Mouse (Mus musculus) neural tube, embryonic 15.5 days (tissue): Measurements from ENCODE around the gene Srpk1. TPM values are rescaled to one million over a fixed set of nuclear protein-coding genes. Genes with fewer than 3 reads are reported as not detected.
A peak's percentile ranks its signal among the peaks of the same experiment; 100 is the strongest.

ENCODE experiments used
- ATAC-seq: fragments of 200-750 bp; cut with Nextera tagmentation; 2 replicates; pipeline ENCODE4 v1.8.0; 2017; ENCODE audit warnings: mild to moderate bottlenecking, moderate TSS enrichment, moderate library complexity; ENCODE audit not compliant: low FRiP score
- H3K27ac ChIP-seq: fragments of 300-500 bp; sonication (generic); replicated peaks from 2 replicates; pipeline ENCODE4 v1.5.1; 2015; ENCODE audit warnings: mild to moderate bottlenecking, inconsistent platforms
- H3K27me3 ChIP-seq: fragments of 300-500 bp; sonication (generic); replicated peaks from 2 replicates; pipeline ENCODE4 v1.6.1; 2015; ENCODE audit warnings: inconsistent platforms
- H3K36me3 ChIP-seq: fragments of 300-500 bp; sonication (generic); 2 replicates; pipeline ENCODE4 v1.6.1; 2015; ENCODE audit warnings: inconsistent platforms
- H3K4me1 ChIP-seq: fragments of 300-500 bp; sonication (generic); 2 replicates; pipeline ENCODE4 v1.6.1; 2015; ENCODE audit warnings: inconsistent platforms
- H3K4me2 ChIP-seq: fragments of 300-500 bp; sonication (generic); 2 replicates; pipeline ENCODE4 v1.6.1; 2015; ENCODE audit warnings: inconsistent platforms, mild to moderate bottlenecking, moderate library complexity
- H3K4me3 ChIP-seq: fragments of 300-500 bp; sonication (generic); replicated peaks from 2 replicates; pipeline ENCODE4 v1.5.1; 2015; ENCODE audit warnings: mild to moderate bottlenecking, inconsistent platforms
- H3K9ac ChIP-seq: fragments of 300-500 bp; sonication (generic); replicated peaks from 2 replicates; pipeline ENCODE4 v1.6.1; 2015; ENCODE audit warnings: mild to moderate bottlenecking, inconsistent platforms
- H3K9me3 ChIP-seq: fragments of 300-500 bp; sonication (generic); replicated peaks from 2 replicates; pipeline ENCODE4 v1.6.1; 2016; ENCODE audit warnings: inconsistent platforms
- WGBS: fragments of 180-500 bp; shearing (Covaris S2); methylation state at CpG from one replicate; pipeline ENCODE4 v1.1.7; 2015; ENCODE audit warnings: mixed read lengths; 5-methylcytosine and 5-hydroxymethylcytosine counted together
- polyA plus RNA-seq: library from polyadenylated mRNA; unstranded; fragments of >200 nt; fragmentation: Nextera tagmentation; extraction: Ambion mirVana; gene quantifications from 2 replicates; pipeline ENCODE4 v1.2.1, GENCODE M21; 2015

Srpk1 gene
- polyA plus RNA-seq, 1 experiment from 2014 or later: 85.4 TPM

GRCm38 (mm10) chr17:28609543-28609942, 13.0 kb downstream of the Srpk1 start:
- no peak overlapping the region for H3K4me2 ChIP-seq
- H3K27me3 ChIP-seq: no peaks in the 10 kb centered on the region
- H3K4me3 ChIP-seq: no peak overlapping the region
- H3K9ac ChIP-seq: no peak overlapping the region
- ATAC-seq: no peak
- no peaks in the 10 kb centered on the region for H3K9me3 ChIP-seq
- peaks cover 31% of the 10 kb centered on the region for H3K36me3 ChIP-seq
- H3K4me1 ChIP-seq: 0 out of 2 replicates have a peak, but pooled peaks cover 2% of the 10 kb centered on the region
- no peak overlapping the region for H3K27ac ChIP-seq
- WGBS: 88% methylated on average over 3 of the region's 3 CpGs

DNA sequence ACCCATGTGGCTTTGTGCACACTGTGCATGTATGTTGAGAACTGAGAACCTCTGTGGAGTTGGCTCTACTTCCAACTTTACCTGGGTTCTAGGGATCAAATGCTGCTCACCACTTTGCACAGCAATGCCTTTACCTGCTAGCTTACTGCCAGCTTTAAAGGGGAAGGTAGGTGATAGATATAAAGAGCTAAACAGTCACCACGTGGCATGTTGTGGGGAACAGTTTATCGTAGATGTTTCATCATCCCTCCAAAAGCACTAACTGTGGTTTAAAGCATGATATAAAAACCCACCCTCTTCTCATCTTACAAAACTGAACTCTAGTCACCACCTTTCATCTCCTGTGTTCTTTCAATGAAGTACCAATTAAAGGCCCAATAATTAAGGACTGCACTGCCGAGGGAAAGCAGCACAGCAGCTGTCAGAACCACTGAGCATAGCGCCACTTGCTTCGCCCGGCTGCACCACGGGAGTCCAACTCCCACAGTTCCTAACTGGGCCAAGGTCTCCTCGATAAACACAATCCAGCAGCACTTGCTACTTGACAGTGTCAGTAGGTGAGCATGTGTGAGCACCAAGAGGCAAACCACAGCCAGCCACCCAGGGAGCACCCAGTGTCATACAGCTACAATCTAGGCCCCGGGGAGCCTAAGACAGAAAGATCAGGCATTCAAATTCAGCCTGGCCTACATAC, 20.8 kb downstream of the Srpk1 start:
- Histone ChIP-seq H3K27me3 (no peaks in the 10 kb centered on the region), H3K27ac (no peak overlapping the region), H3K9ac (no peak overlapping the region), H3K4me2 (no peak overlapping the region), H3K4me3 (no peak overlapping the region), H3K36me3 (peaks cover 85% of the 10 kb centered on the region), H3K4me1 (no peaks in the 10 kb centered on the region), H3K9me3 (no peaks in the 10 kb centered on the region)
- 75% methylated on average over 9 of the region's 9 CpGs for WGBS
- no peak for ATAC-seq

- Histone ChIP-seq H3K27ac (no peak overlapping the region), H3K36me3 (peaks cover 86% of the 10 kb centered on the region), H3K9ac (no peak overlapping the region), H3K9me3 (no peaks in the 10 kb centered on the region), H3K4me2 (no peak overlapping the region), H3K4me3 (no peak overlapping the region), H3K27me3 (no peaks in the 10 kb centered on the region), H3K4me1 (no peaks in the 10 kb centered on the region)
- 91% methylated on average over 5 of the region's 5 CpGs for whole genome bisulfite sequencing
- ATAC-seq: no peak
These were observed 21.7 kb downstream of the Srpk1 start for GRCm38 (mm10) chr17:28600780-28601179.

GRCm38 (mm10) chr17:28593965-28594364, 28.5 kb downstream of the Srpk1 start:
- no peaks in the 10 kb centered on the region for H3K9me3 ChIP-seq
- no peaks in the 10 kb centered on the region for H3K4me1 ChIP-seq
- H3K27me3 ChIP-seq: no peaks in the 10 kb centered on the region
- H3K27ac ChIP-seq: no peak overlapping the region
- no peak overlapping the region for H3K9ac ChIP-seq
- WGBS: 72% methylated on average over 4 of the region's 4 CpGs
- no peak overlapping the region for H3K4me2 ChIP-seq
- peaks cover 80% of the 10 kb centered on the region for H3K36me3 ChIP-seq
- H3K4me3 ChIP-seq: no peak overlapping the region
- ATAC-seq: no peak

- Histone ChIP-seq H3K27me3 (no peaks in the 10 kb centered on the region), H3K9me3 (no peaks in the 10 kb centered on the region), H3K4me2 (no peak overlapping the region), H3K4me3 (no peak overlapping the region), H3K9ac (no peak overlapping the region), H3K27ac (no peak overlapping the region), H3K4me1 (no peaks in the 10 kb centered on the region), H3K36me3 (peaks cover 81% of the 10 kb centered on the region)
- ATAC-seq: no peak
- 25% methylated on average over 4 of the region's 4 CpGs for WGBS
These were observed 29.5 kb downstream of the Srpk1 start for GRCm38 (mm10) chr17:28592998-28593397.

GRCm38 (mm10) chr17:28591476-28591875, 31.0 kb downstream of the Srpk1 start:
- Histone ChIP-seq H3K4me3 (no peak overlapping the region), H3K27me3 (no peaks in the 10 kb centered on the region), H3K9ac (no peak overlapping the region), H3K27ac (no peak overlapping the region), H3K9me3 (no peaks in the 10 kb centered on the region), H3K4me1 (no peaks in the 10 kb centered on the region), H3K36me3 (peaks cover 79% of the 10 kb centered on the region), H3K4me2 (no peak overlapping the region)
- ATAC-seq: no peak
- 94% methylated on average over 5 of the region's 5 CpGs for WGBS

- WGBS: 87% methylated on average over 3 of the region's 3 CpGs
- Histone ChIP-seq H3K4me2 (no peak overlapping the region), H3K27me3 (no peaks in the 10 kb centered on the region), H3K9me3 (no peaks in the 10 kb centered on the region), H3K4me1 (no peaks in the 10 kb centered on the region), H3K9ac (no peak overlapping the region), H3K36me3 (peaks cover 70% of the 10 kb centered on the region), H3K27ac (no peak overlapping the region), H3K4me3 (no peak overlapping the region)
- no peak for ATAC-seq
These were observed 31.9 kb downstream of the Srpk1 start for GRCm38 (mm10) chr17:28590596-28590995.

DNA sequence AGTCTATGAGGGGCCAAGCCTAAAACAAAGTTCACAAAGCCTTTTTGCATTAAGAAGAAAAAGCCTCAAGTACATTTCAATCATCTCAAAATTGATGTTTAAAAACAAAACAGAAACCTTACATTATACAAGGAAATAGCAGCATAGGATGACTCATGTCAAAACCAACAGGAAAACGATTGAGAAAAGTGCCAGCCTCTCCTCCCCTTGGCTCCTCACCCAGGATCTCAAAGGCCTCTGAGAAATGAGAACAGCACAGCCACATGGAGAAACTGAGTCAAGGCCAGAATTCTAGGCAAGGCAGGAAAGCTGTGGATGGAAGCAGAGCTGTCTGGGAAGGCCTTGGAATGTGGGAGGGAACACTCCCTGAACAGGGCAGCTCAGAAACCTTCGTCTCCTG, 33.9 kb downstream of the Srpk1 start:
- Histone ChIP-seq H3K27me3 (no peaks in the 10 kb centered on the region), H3K9ac (no peak overlapping the region), H3K36me3 (peaks cover 62% of the 10 kb centered on the region), H3K27ac (no peak overlapping the region), H3K9me3 (no peaks in the 10 kb centered on the region), H3K4me1 (no peaks in the 10 kb centered on the region), H3K4me2 (no peak overlapping the region), H3K4me3 (no peak overlapping the region)
- ATAC-seq: no peak
- 85% methylated on average over 2 of the region's 2 CpGs for WGBS

GRCm38 (mm10) chr17:28586509-28586908, 36.0 kb downstream of the Srpk1 start:
- Histone ChIP-seq H3K4me2 (no peak overlapping the region), H3K27me3 (no peaks in the 10 kb centered on the region), H3K4me3 (no peak overlapping the region), H3K9me3 (no peaks in the 10 kb centered on the region), H3K9ac (no peak overlapping the region), H3K4me1 (no peaks in the 10 kb centered on the region), H3K36me3 (peaks cover 42% of the 10 kb centered on the region), H3K27ac (no peak overlapping the region)
- 83% methylated on average over 3 of the region's 3 CpGs for WGBS
- no peak for ATAC-seq

DNA sequence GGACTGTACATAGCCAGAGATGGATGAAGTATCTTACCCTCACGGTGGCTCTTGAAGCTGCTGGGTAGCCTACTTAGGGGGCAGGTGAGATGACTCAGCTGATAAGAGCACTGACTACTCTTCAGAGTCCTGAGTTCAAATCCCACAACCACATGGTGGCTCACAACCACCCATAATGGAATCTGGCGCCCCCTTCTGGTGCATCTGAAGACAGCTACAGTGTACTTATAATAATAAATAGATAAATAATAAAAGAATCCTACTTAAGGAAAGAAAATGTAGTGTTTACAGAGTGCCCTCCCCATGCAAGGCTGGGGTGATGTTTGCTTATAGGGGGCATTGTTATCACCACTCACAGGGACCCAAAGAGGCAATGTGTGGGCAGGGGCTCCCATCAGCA, 41.5 kb downstream of the Srpk1 start:
- ATAC-seq: no peak
- H3K36me3 ChIP-seq: no peaks in the 10 kb centered on the region
- 60% methylated on average over 2 of the region's 2 CpGs for WGBS

DNA sequence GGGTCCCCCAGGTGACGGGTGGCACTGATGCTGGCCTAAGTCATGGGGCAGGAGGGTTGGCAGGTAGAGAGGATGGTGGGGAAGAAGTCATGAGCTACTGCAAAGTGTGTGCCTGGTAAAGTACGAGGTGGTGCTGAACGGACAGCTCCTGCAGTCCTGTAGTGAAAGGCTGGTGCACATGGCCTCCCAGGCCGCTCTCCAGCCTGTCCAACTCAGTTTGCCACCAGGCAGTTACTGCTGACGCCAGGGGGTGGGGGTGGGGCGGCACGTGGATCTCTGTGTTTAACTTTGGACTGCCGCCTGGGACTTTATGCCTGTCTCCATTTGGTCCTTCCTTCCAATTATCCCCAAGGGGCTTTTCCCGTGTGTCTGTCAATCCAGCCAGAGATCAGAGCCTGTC, 42.1 kb downstream of the Srpk1 start:
- Histone ChIP-seq H3K36me3 (no peaks in the 10 kb centered on the region), H3K4me2 (no peak overlapping the region), H3K27me3 (no peaks in the 10 kb centered on the region), H3K27ac (no peak overlapping the region), H3K9ac (no peak overlapping the region), H3K4me3 (no peak overlapping the region), H3K4me1 (peaks cover 8% of the 10 kb centered on the region), H3K9me3 (no peaks in the 10 kb centered on the region)
- no peak for ATAC-seq
- 3% methylated on average over 9 of the region's 9 CpGs for WGBS

More for the DNA sequence above, 41.5 kb downstream of the Srpk1 start:
- no peak overlapping the region for H3K4me3 ChIP-seq
- no peak overlapping the region for H3K4me2 ChIP-seq
- no peaks in the 10 kb centered on the region for H3K9me3 ChIP-seq
- no peak overlapping the region for H3K9ac ChIP-seq
- no peaks in the 10 kb centered on the region for H3K27me3 ChIP-seq
- no peak overlapping the region for H3K27ac ChIP-seq
- peaks cover 3% of the 10 kb centered on the region; the same call in 1 of the 2 replicates for H3K4me1 ChIP-seq

- peaks cover 13% of the 10 kb centered on the region for H3K4me1 ChIP-seq
- no peak within 1 kb of the TSS for H3K27ac ChIP-seq
- H3K27me3 ChIP-seq: no peaks in the 10 kb centered on the region; the same call in 1 of the 2 replicates
- peak; percentile 84 for ATAC-seq
- peak within 1 kb of the TSS; percentile 43 for H3K4me3 ChIP-seq
- H3K9me3 ChIP-seq: no peaks in the 10 kb centered on the region
- peak within 1 kb of the TSS; percentile 40 for H3K9ac ChIP-seq
- no peaks in the 10 kb centered on the region for H3K36me3 ChIP-seq
- 17% methylated on average over 49 of the region's 50 CpGs for WGBS
- H3K4me2 ChIP-seq: peak within 1 kb of the TSS; percentile 81
These were observed 47.0 kb downstream of the Srpk1 start, which contains the start of gene Lhfpl5 for GRCm38 (mm10) chr17:28575244-28576125. Lhfpl5 (plus strand) TSS chr17:28575641.
